Mouse (Mus musculus) intestine, postnatal 0 days (tissue): ENCODE data around the gene Creld1. TPM values are rescaled to one million over a fixed set of nuclear protein-coding genes. Genes with fewer than 3 reads are reported as not detected.
A peak's percentile ranks its signal among the peaks of the same experiment; 100 is the strongest.

Experiments used
- ATAC-seq: fragments of 200-750 bp; cut with Nextera tagmentation; 2 replicates; pipeline ENCODE4 v1.8.0; 2017; ENCODE audit warnings: mild to moderate bottlenecking, moderate TSS enrichment, moderate library complexity
- H3K27ac ChIP-seq: fragments of 300-500 bp; sonication (generic); 2 replicates; pipeline ENCODE4 v1.5.1; 2014; ENCODE audit warnings: mild to moderate bottlenecking, low read depth, low read length, moderate library complexity
- H3K27me3 ChIP-seq: fragments of 300-500 bp; sonication (generic); replicated peaks from 2 replicates; pipeline ENCODE4 v1.6.1; 2014; ENCODE audit warnings: low read length, mixed read lengths; ENCODE audit not compliant: control insufficient read depth, insufficient read depth
- H3K36me3 ChIP-seq: fragments of 300-500 bp; sonication (generic); 2 replicates; pipeline ENCODE4 v1.6.1; 2014; ENCODE audit warnings: mild to moderate bottlenecking, moderate library complexity; ENCODE audit not compliant: control insufficient read depth, insufficient read depth
- H3K4me1 ChIP-seq: fragments of 300-500 bp; sonication (generic); replicated peaks from 2 replicates; pipeline ENCODE4 v1.6.1; 2014; ENCODE audit warnings: antibody characterized with exemption, low read length, mixed read lengths; ENCODE audit not compliant: control insufficient read depth, insufficient read depth
- H3K4me2 ChIP-seq: fragments of 300-500 bp; sonication (generic); replicated peaks from 2 replicates; pipeline ENCODE4 v1.6.1; 2014; ENCODE audit warnings: low read depth, mild to moderate bottlenecking, moderate library complexity
- H3K4me3 ChIP-seq: fragments of 300-500 bp; sonication (generic); 2 replicates; pipeline ENCODE4 v1.5.1; 2014; ENCODE audit warnings: low read depth, low read length
- H3K9ac ChIP-seq: fragments of 300-500 bp; sonication (generic); 2 replicates; pipeline ENCODE4 v1.6.1; 2014; ENCODE audit warnings: mild to moderate bottlenecking, low read depth, low read length
- H3K9me3 ChIP-seq: fragments of 300-500 bp; sonication (generic); 2 replicates; pipeline ENCODE4 v1.6.1; 2016; ENCODE audit warnings: mixed run types; ENCODE audit not compliant: control insufficient read depth
- CTCF ChIP-seq: sonication (generic); IDR thresholded peaks from 2 replicates; pipeline ENCODE4 v1.5.1; 2016; ENCODE audit warnings: low read depth, mild to moderate bottlenecking, control low read depth, antibody characterized with exemption, moderate library complexity
- WGBS: fragments of 180-500 bp; shearing (Covaris S2); extraction: QIAGEN DNeasy Blood & Tissue Kit; methylation state at CpG from one replicate; pipeline ENCODE4 v1.1.7; 2014; 5-methylcytosine and 5-hydroxymethylcytosine counted together
- polyA plus RNA-seq: library from polyadenylated mRNA; unstranded; fragments of >200 nt; fragmentation: Nextera tagmentation; extraction: Ambion mirVana; gene quantifications from 2 replicates; pipeline ENCODE4 v1.2.1, GENCODE M21; 2015

Creld1 gene
- polyA plus RNA-seq, 1 experiment from 2014 or later = 8.5 TPM

DNA sequence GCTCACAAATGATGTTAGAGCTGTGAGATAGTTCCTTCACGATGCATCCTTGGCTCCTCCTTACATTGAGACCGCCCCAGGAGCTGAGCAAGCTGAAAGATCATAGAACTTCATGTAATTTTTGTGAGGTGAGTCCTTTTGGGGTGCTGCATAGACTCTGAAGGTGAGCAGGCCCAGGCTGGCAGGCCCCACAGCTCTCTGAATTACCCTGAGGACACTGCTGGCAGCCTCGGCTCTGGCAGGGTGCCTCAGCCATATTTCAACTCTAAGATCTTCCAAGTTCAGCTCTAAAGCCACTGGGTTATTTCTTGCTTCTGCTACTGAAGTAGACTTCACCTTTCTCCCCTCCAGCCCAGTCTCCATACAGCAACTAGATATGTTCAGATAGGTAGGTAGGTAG is 42.4 kb upstream of the Creld1 start:
- no peak for ATAC-seq
- Histone ChIP-seq H3K27ac (no peak overlapping the region), H3K9ac (no peak overlapping the region), H3K9me3 (no peaks in the 10 kb centered on the region), H3K4me1 (no peaks in the 10 kb centered on the region), H3K36me3 (no peaks in the 10 kb centered on the region), H3K27me3 (no peaks in the 10 kb centered on the region), H3K4me3 (no peak overlapping the region), H3K4me2 (no peak overlapping the region)
- WGBS = 88% methylated on average over 3 of the region's 3 CpGs
- no peak for TF ChIP-seq CTCF

DNA sequence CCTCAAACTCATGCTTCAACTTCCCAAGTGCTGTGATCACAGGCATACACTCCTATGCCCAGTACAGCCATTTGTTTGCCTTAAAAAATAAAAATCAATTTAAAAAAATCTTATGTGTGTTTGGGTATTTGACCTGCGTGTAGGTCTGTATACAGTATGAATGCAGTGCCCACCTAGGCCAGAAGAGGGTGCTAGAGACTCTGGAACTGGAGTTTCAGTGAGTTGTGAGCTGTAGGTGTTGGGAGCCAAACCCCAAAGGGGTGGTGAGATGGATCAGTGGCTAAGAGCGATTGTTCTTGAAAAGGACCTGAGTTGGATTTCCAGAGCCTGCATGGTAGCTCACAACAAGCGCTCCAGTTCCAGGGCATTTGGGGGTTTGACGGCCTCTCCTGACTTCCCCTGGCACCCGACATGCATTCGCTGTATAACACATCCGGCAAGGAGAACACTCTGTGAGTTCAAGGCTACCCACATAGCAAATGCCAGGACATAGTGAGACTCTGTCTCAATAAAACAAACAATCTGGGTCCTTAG is 41.9 kb upstream of the Creld1 start:
- 0 out of 2 replicates have a peak, but pooled peaks cover under 1% of the 10 kb centered on the region for H3K36me3 ChIP-seq
- no peak overlapping the region for H3K9ac ChIP-seq
- no peaks in the 10 kb centered on the region for H3K27me3 ChIP-seq
- no peak overlapping the region for H3K27ac ChIP-seq
- TF ChIP-seq CTCF = peak; percentile 90
- H3K4me3 ChIP-seq = no peak overlapping the region
- ATAC-seq = no peak
- no peaks in the 10 kb centered on the region for H3K9me3 ChIP-seq
- no peak overlapping the region for H3K4me2 ChIP-seq
- H3K4me1 ChIP-seq = no peaks in the 10 kb centered on the region
- WGBS = 52% methylated on average over 7 of the region's 7 CpGs

DNA sequence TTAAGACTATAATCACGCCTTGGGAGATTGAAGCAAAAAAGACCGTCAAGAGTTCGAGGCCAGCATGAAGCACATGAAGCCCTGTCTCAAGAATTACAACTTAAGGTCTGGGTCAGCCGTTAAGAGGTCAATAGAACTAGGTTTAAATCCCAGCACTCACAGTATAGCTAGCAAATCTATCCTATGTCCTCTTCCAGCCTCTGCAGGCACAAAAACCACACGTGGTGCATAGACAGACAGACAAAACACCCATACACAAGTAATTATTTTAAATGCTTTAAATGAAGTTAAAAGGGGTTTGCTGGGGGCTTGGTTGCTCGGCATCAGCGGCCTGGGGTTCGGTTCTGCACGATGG is 41.0 kb upstream of the Creld1 start:
- peak overlapping the region; percentile 92 for H3K4me3 ChIP-seq
- H3K4me2 ChIP-seq = peak overlapping the region; percentile 93
- H3K36me3 ChIP-seq = peaks cover 9% of the 10 kb centered on the region; the same call in 1 of the 2 replicates
- peak overlapping the region; percentile 84 for H3K9ac ChIP-seq
- WGBS = 43% methylated on average over 9 of the region's 9 CpGs
- no peaks in the 10 kb centered on the region for H3K27me3 ChIP-seq
- ATAC-seq = no peak
- no peak overlapping the region for H3K27ac ChIP-seq
- H3K4me1 ChIP-seq = no peaks in the 10 kb centered on the region
- H3K9me3 ChIP-seq = no peaks in the 10 kb centered on the region
- no peak for TF ChIP-seq CTCF

DNA sequence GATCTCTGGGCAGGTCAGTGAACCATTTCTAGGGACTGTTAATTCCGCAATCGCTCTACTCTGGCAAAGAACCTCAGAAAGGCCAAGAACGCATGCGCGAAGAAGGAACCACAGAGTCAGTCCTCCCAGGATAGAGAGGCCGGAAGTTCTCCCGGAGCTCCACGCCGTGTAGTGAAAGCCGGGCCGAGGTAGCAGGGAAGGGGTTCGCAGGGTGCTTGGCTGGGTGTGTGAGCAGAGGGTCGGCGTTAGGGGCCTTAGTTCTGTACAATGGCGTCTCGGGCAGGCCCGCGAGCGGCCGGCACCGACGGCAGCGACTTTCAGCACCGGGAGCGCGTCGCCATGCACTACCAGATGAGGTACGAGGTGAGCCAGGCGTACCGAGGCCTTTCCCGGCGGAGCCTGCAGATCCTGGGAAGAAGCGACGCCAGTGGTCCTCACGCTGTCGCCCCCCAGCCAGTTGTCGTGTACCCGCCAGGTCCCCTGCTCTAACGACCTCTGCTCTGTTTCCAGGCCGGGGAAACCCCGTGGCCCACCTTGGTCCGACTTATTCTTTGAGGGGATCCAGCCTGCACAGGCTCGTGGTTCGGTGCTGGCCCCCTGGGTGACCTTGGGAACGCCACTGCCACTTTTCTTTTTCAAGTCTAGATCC is 40.5 kb upstream of the Creld1 start, which contains the start of gene Jagn1:
Gene Jagn1, plus strand, starts transcription at position 128 of the 649 bp plus-strand sequence.
- no peaks in the 10 kb centered on the region for H3K4me1 ChIP-seq
- no peaks in the 10 kb centered on the region for H3K9me3 ChIP-seq
- ATAC-seq = peak; percentile 74
- H3K27me3 ChIP-seq = no peaks in the 10 kb centered on the region
- WGBS = under 1% methylated on average over 39 of the region's 45 CpGs
- peaks cover 14% of the 10 kb centered on the region for H3K36me3 ChIP-seq
- peak within 1 kb of the TSS; percentile 51 for H3K27ac ChIP-seq
- peak within 1 kb of the TSS; percentile 93 for H3K4me2 ChIP-seq
- peak within 1 kb of the TSS; percentile 84 for H3K9ac ChIP-seq
- peak within 1 kb of the TSS; percentile 92 for H3K4me3 ChIP-seq
- no peak for TF ChIP-seq CTCF

DNA sequence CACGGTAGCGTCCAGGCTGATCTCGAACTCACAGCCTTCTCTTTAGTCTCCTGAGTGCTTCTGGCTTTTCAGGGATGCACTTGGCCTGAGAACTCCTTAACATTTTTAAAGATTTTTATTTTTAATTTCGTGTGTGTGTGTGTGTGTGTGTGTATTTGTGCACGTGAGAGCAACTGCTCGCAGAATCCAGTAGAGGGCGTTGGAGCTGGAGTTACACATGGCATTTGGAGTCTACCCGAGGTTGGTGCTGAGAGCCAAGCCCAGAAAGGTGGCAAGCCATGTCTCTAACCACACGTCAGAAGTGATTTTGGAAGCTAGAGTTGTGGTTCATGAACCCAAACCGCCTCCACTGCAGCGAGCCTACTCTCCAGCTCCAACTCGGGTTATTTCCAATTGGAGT is 40.0 kb upstream of the Creld1 start:
- H3K4me3 ChIP-seq = peak overlapping the region; percentile 92
- no peak for ATAC-seq
- H3K4me2 ChIP-seq = peak overlapping the region; percentile 93
- H3K4me1 ChIP-seq = no peaks in the 10 kb centered on the region
- no peaks in the 10 kb centered on the region for H3K27me3 ChIP-seq
- peak overlapping the region; percentile 51 for H3K27ac ChIP-seq
- TF ChIP-seq CTCF = peak; percentile 56
- no peaks in the 10 kb centered on the region for H3K9me3 ChIP-seq
- H3K9ac ChIP-seq = peak overlapping the region; percentile 84
- peaks cover 20% of the 10 kb centered on the region for H3K36me3 ChIP-seq
- WGBS = 44% methylated on average over 12 of the region's 12 CpGs

DNA sequence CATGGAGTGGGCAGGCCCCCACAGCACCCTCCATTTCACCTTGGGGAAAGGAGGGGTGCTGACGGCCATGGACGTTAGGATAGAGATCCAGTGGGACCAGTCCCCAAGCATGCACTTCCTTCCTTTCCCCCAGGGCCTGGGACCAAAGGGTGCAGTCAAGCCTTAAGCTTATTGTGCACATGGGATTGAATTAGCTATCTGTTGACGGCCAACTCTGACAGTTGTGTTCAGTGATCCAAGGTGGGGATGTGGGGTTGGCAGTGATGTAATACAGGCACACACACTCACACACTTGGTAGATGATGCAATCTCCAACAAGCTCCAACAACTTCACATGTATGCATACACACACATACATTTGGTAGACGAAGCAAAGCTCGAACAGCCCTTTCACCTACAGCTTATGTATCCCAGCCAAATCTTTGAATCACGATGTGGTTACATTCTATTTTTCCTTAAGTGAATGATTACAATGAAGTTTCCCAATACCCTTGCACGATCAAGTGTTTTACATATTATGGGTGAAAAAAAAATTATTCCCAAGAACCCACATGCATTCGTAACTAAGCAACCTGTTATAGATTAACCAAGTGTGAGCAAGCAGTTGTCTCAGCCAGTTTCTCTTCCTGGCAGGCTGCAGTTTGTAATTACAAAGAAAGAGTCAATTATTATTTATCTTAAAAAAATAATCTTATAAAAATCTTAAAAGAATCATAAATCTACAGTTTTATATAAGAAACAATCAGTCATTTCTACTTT is 38.7 kb upstream of the Creld1 start:
- peak; percentile 25; the same call in 1 of the 2 replicates for ATAC-seq
- H3K9me3 ChIP-seq = no peaks in the 10 kb centered on the region
- H3K4me2 ChIP-seq = peak overlapping the region; percentile 24; the same call in 1 of the 2 replicates
- 45% methylated on average over 6 of the region's 8 CpGs for WGBS
- no peaks in the 10 kb centered on the region for H3K4me1 ChIP-seq
- no peak for TF ChIP-seq CTCF
- no peak overlapping the region for H3K4me3 ChIP-seq
- peak overlapping the region; percentile 41; the same call in 1 of the 2 replicates for H3K27ac ChIP-seq
- H3K27me3 ChIP-seq = no peaks in the 10 kb centered on the region
- H3K36me3 ChIP-seq = peaks cover 26% of the 10 kb centered on the region
- H3K9ac ChIP-seq = no peak overlapping the region
